Mouse (Mus musculus): ENCODE measurements around the gene Slc7a15. TPM values are rescaled to one million over a fixed set of nuclear protein-coding genes. Genes with fewer than 3 reads are reported as not detected.

The Slc7a15 gene
- polyA plus RNA-seq, 1 experiment from 2014 or later, result 0.06 TPM

- ChIA-PET CTCF (interaction anchor here (1.5 to 3.7 kb wide), 3 partner anchors 27 to 165 kb away, joined by 5 to 13 read pairs (median 6); no protein-coding TSS in a partner anchor), POLR2A (interaction anchor here (0.7 to 4.9 kb wide), 12 partner anchors 28 to 166 kb away, joined by 3 to 23 read pairs (median 6); no protein-coding TSS in a partner anchor)
- no peak for ATAC-seq
- no peak for TF ChIP-seq CTCF (IDR thresholded peaks at IDR 0.05)
- no peak for DNase-seq (ENCODE audit: low read depth, low spot score)
- H3K27me3 ChIP-seq, result no peaks in the 10 kb centered on the region
- in situ Hi-C loops (cut with MboI; ENCODE audit: low pct_unique_long_range_greater_than_20kb), result no loop called here
Observed at GRCm38 (mm10) chr12:8498591-8499000, 100.3 kb downstream of the Slc7a15 start.

DNA sequence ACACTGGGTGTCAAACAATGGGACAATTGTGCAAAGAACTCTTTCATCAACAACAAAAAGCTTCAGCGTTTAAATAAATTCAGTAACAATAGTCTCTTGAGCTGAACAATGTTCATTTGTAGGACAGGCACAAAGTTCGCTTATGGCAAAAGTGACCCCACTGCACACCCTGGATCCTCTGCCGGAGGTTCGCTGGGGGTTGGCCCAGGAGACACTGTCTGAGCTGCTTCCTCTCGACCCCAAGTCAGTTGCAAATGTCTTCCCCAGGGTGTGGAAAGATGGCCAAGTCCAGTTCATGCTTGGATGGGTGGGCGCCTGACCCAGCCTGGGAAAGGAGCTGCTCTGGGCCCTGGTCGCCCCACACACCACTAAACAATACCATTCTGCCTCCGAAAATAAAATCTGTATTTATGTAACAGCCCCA, 100.7 kb downstream of the Slc7a15 start:
- ChIA-PET POLR2A (interaction anchor here (0.7 to 4.9 kb wide), 9 partner anchors 28 to 166 kb away, joined by 3 to 23 read pairs (median 7); no protein-coding TSS in a partner anchor), CTCF (interaction anchor here (0.8 to 2.5 kb wide), 3 partner anchors 27 to 159 kb away, joined by 3 to 6 read pairs (median 5); no protein-coding TSS in a partner anchor)
- DNase-seq (ENCODE audit: low read depth, low spot score), result no peak
- no peak for TF ChIP-seq CTCF (IDR thresholded peaks at IDR 0.05)
- in situ Hi-C loops (cut with MboI; ENCODE audit: low pct_unique_long_range_greater_than_20kb), result no loop called here
- ATAC-seq, result no peak
- no peaks in the 10 kb centered on the region for H3K27me3 ChIP-seq

DNA sequence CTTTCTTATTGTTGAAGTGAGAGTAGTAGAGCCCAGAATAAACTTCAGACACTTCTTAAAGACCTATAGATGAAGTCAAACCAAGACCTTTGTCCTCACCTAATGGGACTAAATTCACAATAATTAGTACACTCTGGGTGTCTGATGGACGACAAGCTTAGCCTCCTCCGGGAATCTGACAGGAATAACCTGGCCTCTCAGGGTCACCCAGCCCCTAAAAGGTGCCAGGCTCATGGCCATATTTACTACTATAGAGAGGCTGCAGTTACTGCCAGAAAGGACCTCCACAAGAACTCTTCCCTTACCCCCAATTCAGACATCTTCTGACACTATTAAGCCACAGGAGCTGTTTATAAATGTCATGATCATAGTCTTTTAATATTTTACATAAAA, 101.6 kb downstream of the Slc7a15 start:
- TF ChIP-seq CTCF (IDR thresholded peaks at IDR 0.05), result no peak
- POLR2A ChIA-PET, result interaction anchor here (0.6 to 4.9 kb wide), 5 partner anchors 31 to 165 kb away, joined by 3 to 23 read pairs (median 4); no protein-coding TSS in a partner anchor
- DNase-seq (ENCODE audit: low read depth, low spot score), result no peak
- H3K27me3 ChIP-seq, result no peaks in the 10 kb centered on the region
- CTCF ChIA-PET, result interaction anchor here (0.8 to 2.5 kb wide), 4 partner anchors 72 to 159 kb away, joined by 3 to 6 read pairs (median 3); no protein-coding TSS in a partner anchor
- ATAC-seq, result no peak
- in situ Hi-C loops (cut with MboI; ENCODE audit: low pct_unique_long_range_greater_than_20kb), result no loop called here

DNA sequence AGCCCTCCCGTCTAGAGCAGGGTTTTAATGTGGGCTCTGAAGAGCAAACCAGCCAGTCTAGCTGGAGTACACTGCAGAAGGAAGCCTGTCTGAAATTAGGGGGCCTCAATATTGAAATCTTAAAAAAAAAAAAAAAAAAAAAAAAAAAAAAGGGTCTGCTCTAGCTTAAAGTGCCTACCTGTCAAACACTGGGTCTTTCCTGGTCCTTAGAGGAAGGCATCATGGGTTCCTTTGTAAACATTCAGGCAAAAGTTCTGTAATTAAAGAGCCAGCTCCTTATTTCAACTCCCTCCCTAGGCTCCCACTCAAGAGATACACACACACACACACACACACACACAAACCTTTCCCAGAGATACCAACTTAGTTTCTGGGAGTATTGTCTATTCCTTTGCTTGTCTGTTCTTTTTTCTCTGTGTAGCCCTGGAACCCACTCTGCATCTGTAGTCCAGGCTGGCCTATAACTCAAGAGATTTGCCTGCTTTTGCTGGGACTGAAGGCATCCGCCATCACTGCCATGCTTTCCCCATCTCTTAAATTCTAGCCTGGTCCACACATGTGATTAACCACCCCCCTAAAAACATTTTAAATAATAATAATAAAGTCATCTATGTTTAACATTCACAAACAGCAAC, 102.1 kb downstream of the Slc7a15 start:
- POLR2A ChIA-PET, result interaction anchor here (0.6 to 4.9 kb wide), 7 partner anchors 30 to 166 kb away, joined by 3 to 23 read pairs (median 4); no protein-coding TSS in a partner anchor
- no peak for TF ChIP-seq CTCF (IDR thresholded peaks at IDR 0.05)
- H3K27me3 ChIP-seq, result no peaks in the 10 kb centered on the region
- in situ Hi-C loops (cut with MboI; ENCODE audit: low pct_unique_long_range_greater_than_20kb), result no loop called here
- ATAC-seq (no peak), DNase-seq (ENCODE audit: low read depth, low spot score) (no peak)
- CTCF ChIA-PET, result interaction anchor here (0.6 to 2.5 kb wide), 5 partner anchors 43 to 163 kb away, joined by 3 to 6 read pairs (median 3); no protein-coding TSS in a partner anchor

GRCm38 (mm10) chr12:8495881-8496678, 102.8 kb downstream of the Slc7a15 start:
- DNase-seq (ENCODE audit: low read depth, low spot score) (no peak), ATAC-seq (no peak)
- ChIA-PET CTCF (interaction anchor here (0.6 to 1.5 kb wide), 4 partner anchors 43 to 163 kb away, joined by 3 read pairs; no protein-coding TSS in a partner anchor), POLR2A (interaction anchor here (0.7 to 4.9 kb wide), 5 partner anchors 45 to 165 kb away, joined by 3 to 23 read pairs (median 4); no protein-coding TSS in a partner anchor)
- no peak for TF ChIP-seq CTCF (IDR thresholded peaks at IDR 0.05)
- in situ Hi-C loops (cut with MboI; ENCODE audit: low pct_unique_long_range_greater_than_20kb), result no loop called here
- H3K27me3 ChIP-seq, result no peaks in the 10 kb centered on the region

GRCm38 (mm10) chr12:8494675-8495074, 104.2 kb downstream of the Slc7a15 start:
- H3K27me3 ChIP-seq, result no peaks in the 10 kb centered on the region
- ATAC-seq (no peak), DNase-seq (ENCODE audit: low read depth, low spot score) (no peak)
- in situ Hi-C loops (cut with MboI; ENCODE audit: low pct_unique_long_range_greater_than_20kb), result no loop called here
- ChIA-PET POLR2A (no interaction called here), CTCF (no interaction called here)
- TF ChIP-seq CTCF (IDR thresholded peaks at IDR 0.05), result no peak

GRCm38 (mm10) chr12:8493386-8493785, 105.5 kb downstream of the Slc7a15 start:
- DNase-seq (ENCODE audit: low read depth, low spot score) (no peak), ATAC-seq (no peak)
- H3K27me3 ChIP-seq, result no peaks in the 10 kb centered on the region
- ChIA-PET CTCF (interaction anchor here (0.9 kb wide), 1 partner anchor 19 kb away, joined by 3 read pairs; no protein-coding TSS in a partner anchor), POLR2A (no interaction called here)
- in situ Hi-C loops (cut with MboI; ENCODE audit: low pct_unique_long_range_greater_than_20kb), result no loop called here
- TF ChIP-seq CTCF (IDR thresholded peaks at IDR 0.05), result no peak

DNA sequence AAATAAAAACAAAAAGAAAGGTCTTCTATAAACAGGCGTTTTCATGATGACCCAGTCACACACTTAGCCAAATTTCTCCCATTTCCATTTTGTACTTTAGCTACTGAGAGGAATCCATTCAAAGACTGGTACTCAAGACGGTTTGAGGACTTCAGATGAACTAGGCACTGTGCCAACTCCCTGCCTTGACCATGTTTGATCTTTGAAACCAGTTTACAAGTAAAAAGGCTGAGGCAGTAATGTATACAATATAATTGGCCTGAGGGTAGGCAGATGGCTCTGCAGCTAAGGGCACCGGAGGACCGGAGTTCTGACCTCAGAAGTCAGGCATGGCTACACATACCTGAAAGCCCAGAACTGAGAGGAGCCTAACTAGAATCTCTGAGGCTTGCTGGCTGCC, 109.8 kb downstream of the Slc7a15 start:
- in situ Hi-C loops (cut with MboI; ENCODE audit: low pct_unique_long_range_greater_than_20kb), result no loop called here
- ATAC-seq (no peak), DNase-seq (ENCODE audit: low read depth, low spot score) (no peak)
- CTCF ChIA-PET, result interaction anchor here (0.6 kb wide), 1 partner anchor 8 kb away, joined by 3 read pairs; no protein-coding TSS in a partner anchor
- TF ChIP-seq CTCF (IDR thresholded peaks at IDR 0.05), result no peak
- POLR2A ChIA-PET, result no interaction called here
- no peaks in the 10 kb centered on the region for H3K27me3 ChIP-seq

GRCm38 (mm10) chr12:8488652-8488980, 110.2 kb downstream of the Slc7a15 start:
- TF ChIP-seq CTCF (IDR thresholded peaks at IDR 0.05), result no peak
- no peaks in the 10 kb centered on the region for H3K27me3 ChIP-seq
- in situ Hi-C loops (cut with MboI; ENCODE audit: low pct_unique_long_range_greater_than_20kb), result no loop called here
- DNase-seq (ENCODE audit: low read depth, low spot score) (no peak), ATAC-seq (peak; percentile 12)
- POLR2A ChIA-PET, result no interaction called here
- CTCF ChIA-PET, result interaction anchor here (0.6 kb wide), 1 partner anchor 8 kb away, joined by 3 read pairs; no protein-coding TSS in a partner anchor

- peak; percentile 13 for TF ChIP-seq CTCF (IDR thresholded peaks at IDR 0.05)
- in situ Hi-C loops (cut with MboI; ENCODE audit: low pct_unique_long_range_greater_than_20kb), result no loop called here
- POLR2A ChIA-PET, result no interaction called here
- H3K27me3 ChIP-seq, result no peaks in the 10 kb centered on the region
- ATAC-seq (peak; percentile 96), DNase-seq (ENCODE audit: low read depth, low spot score) (no peak)
- CTCF ChIA-PET, result no interaction called here
Observed at GRCm38 (mm10) chr12:8487959-8488651, 110.8 kb downstream of the Slc7a15 start.

Measured in Patski (cell line).